Mouse (Mus musculus): ENCODE measurements around the gene Usp39.
A peak's percentile ranks its signal among the peaks of the same experiment; 100 is the strongest.

Gene Usp39

DNA sequence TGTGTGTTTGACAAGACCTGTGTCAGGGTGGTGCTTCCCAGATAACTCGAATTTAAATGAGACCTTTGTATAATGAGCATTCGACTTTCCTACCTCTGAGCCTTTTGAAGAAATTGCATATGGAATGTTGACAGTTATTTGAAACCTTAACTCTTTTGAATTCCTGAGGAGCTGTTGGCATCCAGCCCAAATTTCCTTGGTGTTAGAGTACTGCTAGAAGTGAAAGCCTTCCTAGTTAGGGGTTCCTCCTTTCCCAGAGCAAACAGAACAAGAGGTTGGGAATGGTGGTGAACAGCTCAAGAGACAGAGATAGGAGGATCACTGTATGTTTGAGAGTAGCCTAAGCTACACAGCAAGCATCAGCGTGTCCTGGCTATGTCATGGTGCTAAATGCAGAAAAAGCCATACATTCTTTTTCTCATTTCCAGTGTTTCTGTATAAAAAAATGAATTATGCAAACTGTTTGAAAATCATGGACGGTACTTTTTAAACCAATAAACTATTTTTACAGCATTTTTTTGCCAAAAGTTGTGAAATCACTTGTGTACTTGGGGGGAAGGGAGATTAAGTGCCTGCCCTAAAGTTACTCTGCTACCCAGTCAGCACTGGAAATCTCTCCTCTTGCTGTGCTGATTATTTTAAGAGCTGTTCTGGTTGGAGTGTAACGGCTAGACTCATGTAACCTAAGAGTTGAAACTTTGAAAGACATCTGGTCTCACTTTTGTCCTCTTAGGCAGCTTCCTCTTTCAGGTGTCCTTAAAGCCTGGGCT, 7.8 kb upstream of the Usp39 start:
- DNase-seq (ENCODE audit: low spot score in 2 of 2) = peak in 1 of 2 experiments; percentile 54

DNA sequence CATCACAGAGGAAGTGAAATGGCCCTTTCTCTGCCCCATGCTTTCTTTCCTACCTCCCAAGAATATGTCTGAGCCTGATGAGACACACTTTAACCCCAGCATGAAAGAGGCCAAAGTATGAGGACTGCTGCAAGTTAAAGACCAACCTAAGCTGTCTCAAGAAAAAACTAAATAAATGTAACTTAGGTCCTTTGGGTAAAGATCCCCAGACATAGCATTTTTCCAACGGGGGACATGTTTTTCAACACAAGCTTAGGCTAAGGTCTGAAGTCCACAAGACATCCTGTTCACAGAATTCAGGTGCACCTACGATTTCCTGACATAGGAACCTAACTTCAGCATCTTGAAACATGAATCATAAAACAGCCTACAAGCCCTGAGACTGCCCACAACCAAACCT, 5.2 kb upstream of the Usp39 start:
- no peak for DNase-seq (ENCODE audit: low spot score in 2 of 2)

- no peak for DNase-seq (ENCODE audit: low spot score in 2 of 2)
Measured at GRCm38 (mm10) chr6:72348411-72348810, 3.4 kb upstream of the Usp39 start.

- peak; percentile 83 for DNase-seq (ENCODE audit: low spot score in 2 of 2)
Measured at GRCm38 (mm10) chr6:72347166-72347941, 2.4 kb upstream of the Usp39 start, which contains the start of gene 0610030E20Rik. Gene 0610030E20Rik (plus strand): TSS chr6:72347317.

DNA sequence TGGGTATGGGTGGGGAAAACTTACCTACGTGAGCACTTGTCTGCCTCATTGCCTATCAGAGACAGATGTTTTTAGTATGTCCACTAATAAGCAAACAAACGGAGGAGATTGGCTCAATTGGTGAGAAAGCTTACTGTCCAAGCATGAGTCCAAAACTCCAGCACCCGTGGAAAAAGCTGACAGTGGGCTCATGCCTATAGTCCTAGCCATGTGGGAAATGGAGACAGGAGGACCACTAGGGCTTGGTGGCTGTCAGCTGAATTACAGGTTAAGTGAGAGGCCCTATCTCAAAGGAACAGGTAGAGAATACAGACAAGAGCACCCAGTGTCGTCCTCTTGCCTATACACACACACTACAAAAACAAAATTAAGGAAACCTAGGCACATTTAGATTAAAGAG, 1.3 kb upstream of the Usp39 start:
- DNase-seq (ENCODE audit: low spot score in 2 of 2) = no peak

- no peak for DNase-seq (ENCODE audit: low spot score in 2 of 2)
Measured at GRCm38 (mm10) chr6:72345633-72346032, 649 bp upstream of the Usp39 start.

DNA sequence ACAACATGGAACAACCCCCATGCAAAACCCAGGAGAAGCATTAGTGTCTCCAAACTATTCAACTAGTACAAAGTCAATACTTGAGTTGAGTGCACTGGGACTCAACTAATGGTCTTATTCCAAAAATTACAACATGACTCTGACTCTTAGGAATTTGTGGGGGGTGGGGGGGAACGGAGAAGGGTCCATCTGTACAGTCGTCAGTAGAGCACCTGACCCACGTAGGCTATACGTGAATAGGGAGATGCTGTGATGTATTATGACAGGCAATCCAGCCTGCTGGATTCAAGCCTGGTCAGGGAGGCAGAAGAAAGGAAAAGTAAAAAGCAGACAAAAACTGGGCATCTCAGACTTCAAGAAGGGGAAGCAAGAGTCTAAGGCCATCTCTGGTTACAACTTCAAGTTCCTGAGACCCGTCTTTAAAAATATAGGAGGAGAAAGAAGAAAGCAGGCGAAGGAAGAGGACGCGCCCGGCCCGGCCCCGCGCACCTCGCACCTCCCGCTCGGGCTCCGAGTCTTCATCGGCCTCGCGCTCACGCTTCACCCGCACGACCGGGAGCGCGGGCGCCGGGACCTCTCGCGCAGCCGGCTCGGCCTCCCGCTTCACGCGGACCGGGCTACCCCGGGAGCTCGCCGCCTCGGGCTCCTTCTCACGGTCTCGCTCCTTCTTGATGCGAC, 449 bp downstream of the Usp39 start:
- no peak for DNase-seq (ENCODE audit: low spot score in 2 of 2)

DNA sequence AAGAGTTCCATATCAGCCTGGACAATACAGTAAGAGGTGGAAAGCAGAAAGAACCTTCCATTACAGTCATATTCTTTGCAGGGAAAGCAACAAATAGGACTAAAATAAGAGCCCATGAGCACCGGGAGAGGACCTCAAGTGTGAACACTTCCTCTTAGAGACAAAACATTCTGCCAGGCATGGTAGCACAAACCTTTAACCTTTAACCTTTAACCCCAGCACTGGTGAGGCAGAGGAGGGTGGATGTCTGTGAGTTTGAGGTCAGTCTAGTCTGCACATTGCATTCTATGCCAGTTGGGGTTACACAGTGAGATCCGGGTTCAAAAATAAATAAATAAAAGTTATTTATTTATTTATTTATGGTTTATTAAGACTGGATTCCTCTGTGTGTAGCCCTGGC, 4.5 kb downstream of the Usp39 start:
- DNase-seq (ENCODE audit: low spot score in 2 of 2) = no peak

DNA sequence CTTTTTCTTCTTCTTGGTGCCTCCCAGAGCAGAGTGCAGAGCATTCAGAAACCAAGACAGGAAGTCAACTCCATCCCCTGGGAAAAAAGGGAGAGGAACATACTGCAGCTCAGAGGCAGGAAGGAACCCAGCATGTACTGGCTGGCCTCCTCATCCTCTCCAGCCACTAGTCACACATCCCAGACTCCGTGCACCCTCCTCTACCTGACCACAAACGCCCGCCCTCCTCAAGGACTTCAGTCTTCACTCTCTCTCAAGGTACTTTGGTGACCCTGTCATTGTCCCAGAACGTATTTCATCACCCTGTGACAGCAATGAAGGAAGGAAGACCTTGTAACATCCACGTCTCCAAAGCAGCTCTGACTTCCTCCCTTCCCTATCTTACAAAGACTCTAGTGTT, 11.9 kb downstream of the Usp39 start:
- no peak for DNase-seq (ENCODE audit: low spot score in 2 of 2)

DNA sequence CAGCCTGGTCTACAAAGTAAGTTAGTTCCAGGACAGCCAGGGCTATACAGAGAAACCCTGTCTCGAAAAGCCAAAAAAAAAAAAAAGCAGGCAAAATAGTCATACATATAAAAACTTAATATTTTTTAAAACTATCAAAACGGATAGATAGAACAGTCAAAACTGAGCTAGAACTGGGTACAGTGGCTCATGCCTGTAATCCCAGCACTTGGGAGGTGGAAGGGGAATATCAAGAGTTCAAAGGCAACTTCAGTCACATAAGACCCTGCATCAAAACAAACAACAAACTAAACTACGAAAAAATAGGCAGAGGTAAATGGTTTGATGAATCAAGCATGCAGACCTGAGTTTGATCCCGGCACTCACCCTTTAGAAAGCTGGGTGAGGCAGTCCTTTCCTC, 14.9 kb downstream of the Usp39 start:
- no peak for DNase-seq (ENCODE audit: low spot score in 2 of 2)

GRCm38 (mm10) chr6:72329019-72329418, 16.0 kb downstream of the Usp39 start:
- DNase-seq (ENCODE audit: low spot score in 2 of 2) = no peak

GRCm38 (mm10) chr6:72326274-72326673, 18.7 kb downstream of the Usp39 start:
- peak; percentile 50 to 59 for DNase-seq (ENCODE audit: low spot score in 2 of 2)

- no peak for DNase-seq (ENCODE audit: low spot score in 2 of 2)
Measured at GRCm38 (mm10) chr6:72323786-72324508, 21.0 kb downstream of the Usp39 start.

DNA sequence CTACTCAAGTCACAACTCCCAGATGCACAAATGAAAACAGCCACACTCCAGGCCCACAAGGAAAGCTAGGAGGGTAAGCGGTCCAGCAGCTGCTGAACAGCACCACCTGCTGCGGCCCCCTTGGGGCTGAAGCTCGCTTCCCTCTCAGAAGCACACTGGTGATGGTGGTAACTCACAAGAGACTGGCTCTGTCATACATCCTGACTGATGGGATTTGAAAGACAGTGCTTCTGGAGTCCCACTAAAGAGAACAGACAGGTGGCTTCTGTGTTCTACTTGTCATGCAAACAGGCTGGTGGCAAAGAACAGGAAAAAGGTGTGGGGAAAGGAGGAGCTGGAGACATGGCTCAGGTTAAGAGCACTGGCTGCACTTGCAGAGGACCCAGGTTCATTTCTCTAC, 22.0 kb downstream of the Usp39 start:
- DNase-seq (ENCODE audit: low spot score in 2 of 2) = no peak

DNA sequence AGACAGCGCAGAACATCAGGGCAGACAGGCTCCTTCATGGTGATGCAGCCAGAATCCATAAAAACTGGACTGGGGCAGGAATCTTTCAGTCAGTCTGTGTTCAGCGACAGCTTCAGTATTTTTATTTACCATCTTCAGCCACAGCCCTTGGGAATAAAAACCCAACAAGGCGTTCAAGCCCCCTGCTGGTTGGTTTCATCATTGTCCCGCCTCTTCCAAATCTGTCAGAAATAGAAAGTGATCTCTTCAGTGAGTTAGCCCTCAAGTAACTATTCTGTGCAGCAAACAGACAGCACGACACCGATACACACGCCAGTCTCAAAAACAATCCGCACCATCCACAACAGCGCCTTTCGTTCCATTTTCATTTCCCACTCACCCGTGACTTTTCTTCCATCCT, 26.0 kb downstream of the Usp39 start:
- peak; percentile 51 to 62 for DNase-seq (ENCODE audit: low spot score in 2 of 2)

GRCm38 (mm10) chr6:72318440-72318839, 26.5 kb downstream of the Usp39 start:
- no peak for DNase-seq (ENCODE audit: low spot score in 2 of 2)

DNA sequence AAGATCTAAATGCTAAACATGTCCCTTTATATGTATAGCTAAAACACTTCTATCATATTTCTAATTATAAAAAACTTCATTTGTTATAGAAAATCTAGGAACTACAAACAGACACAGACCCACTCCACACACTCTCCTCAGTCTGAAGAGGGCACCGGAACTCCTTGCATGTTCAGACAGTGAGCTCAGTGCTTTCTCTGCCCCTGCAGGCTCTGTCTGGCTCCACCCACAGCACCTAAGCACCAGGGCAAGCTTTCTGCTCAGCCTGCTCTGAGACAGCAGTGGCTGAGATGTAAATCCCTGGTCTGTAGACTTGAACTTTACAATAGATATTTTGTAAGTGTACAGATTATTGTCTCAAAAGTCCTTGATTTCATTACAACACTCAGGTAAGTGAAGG, 28.9 kb downstream of the Usp39 start:
- no peak for DNase-seq (ENCODE audit: low spot score in 2 of 2)

DNA sequence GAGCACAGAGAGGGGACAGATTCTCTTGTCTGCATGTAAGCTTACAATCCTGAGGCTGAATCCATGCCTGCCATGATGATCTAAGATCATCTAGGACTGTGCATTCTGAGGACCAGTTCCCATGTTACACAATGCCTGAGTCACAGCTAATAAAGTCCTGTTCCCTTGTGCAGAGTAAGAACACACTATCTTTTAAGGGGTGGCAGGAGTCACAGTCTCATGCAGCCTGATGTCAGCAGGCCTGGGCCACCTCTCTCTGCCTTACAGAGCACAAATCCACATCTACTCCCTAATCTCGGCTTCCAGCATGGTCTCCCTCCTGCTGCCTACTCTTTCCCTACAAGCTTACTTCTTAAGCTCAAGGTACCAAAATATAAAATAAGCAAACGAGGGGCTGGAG, 29.6 kb downstream of the Usp39 start:
- peak in 1 of 2 experiments; percentile 8 for DNase-seq (ENCODE audit: low spot score in 2 of 2)

DNA sequence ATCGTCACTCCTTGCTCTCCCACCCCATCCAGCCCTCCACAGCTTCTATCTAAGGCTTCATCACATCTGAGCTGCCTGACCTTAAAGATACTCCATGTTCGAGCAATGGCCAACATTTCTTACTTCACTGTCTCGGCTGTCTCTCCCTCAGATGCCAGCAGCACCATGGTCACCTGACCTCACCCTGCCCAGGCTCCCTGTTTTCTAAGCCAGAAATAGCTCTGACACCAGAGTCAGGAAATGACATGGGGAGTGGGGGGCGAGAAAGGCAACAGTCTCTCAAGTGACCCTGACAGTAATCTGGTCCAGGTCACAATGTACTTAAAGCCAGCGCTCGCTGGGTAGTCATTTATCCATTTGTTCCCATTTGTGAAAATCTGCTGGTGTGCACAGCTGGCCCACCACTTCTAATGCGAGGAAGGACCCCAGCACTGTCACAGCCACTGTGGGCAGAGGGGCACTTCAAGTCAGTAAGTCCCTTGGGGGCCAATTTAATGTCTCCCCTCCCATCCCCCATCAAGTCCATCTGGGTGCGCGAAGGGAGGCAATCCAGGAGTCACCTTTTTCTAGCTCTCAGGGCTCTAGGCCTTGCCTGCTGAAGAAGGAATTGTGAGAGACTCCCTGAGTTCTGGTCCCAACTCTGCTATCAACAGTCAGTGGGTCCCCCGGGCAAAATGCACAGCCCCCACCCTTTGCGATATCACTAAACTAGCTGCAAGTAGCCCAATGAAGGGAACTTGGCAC, 31.7 kb downstream of the Usp39 start:
- DNase-seq (ENCODE audit: low spot score in 2 of 2) = no peak

DNA sequence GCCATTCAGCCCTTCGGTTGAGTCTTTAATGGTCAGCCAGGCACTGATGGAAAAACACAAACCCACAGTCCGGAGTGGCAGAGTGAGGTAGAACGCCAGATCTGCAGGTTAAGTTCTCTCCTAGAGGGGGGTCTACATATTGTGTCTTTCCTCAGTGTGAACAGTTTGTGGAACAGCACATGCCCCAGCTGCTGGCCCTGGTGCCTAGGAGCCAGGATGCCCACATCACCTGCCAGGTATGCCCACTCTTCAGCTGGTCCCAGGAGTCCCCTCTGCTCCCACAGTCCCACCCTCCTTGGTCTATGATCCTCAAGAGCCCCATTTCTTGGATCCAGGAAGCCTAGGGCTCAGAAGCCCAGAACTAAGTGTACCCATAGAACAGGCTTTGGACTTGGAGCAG, 32.8 kb downstream of the Usp39 start:
- no peak for DNase-seq (ENCODE audit: low spot score in 2 of 2)

DNA sequence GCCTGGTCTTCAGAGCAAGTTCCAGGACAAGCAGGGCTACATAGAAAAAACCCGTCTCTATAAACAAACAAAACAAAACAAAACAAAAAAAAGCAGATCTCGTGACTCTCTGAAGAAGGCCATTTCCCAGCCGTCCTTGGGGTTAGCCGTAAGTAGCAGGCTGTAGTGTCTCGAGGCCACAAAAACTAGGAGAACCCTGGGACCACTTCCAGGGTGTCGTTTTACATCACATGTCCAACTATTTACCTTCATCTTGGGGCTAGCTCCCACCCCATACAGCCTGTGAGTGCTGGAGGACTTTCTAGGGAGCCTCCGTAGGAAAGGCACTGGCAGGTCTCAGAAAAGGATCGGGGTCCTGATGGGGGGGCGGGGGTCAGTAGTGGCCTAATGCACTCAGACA, 41.5 kb downstream of the Usp39 start:
- no peak for DNase-seq (ENCODE audit: low spot score in 2 of 2)

Data from right cerebral cortex, postnatal 10 days (tissue).